Mouse (Mus musculus) liver, embryonic 14.5 days (tissue): Measurements from ENCODE around the gene Zic5.

ENCODE experiments used
- CTCF ChIP-seq: IDR thresholded peaks from 2 replicates; pipeline ENCODE4 v1.5.1; 2016; ENCODE audit warnings: antibody characterized with exemption, low read depth, control low read depth
- EP300 ChIP-seq: IDR thresholded peaks from 2 replicates; pipeline ENCODE4 v1.6.1; 2016; ENCODE audit warnings: antibody characterized with exemption, low read depth

DNA sequence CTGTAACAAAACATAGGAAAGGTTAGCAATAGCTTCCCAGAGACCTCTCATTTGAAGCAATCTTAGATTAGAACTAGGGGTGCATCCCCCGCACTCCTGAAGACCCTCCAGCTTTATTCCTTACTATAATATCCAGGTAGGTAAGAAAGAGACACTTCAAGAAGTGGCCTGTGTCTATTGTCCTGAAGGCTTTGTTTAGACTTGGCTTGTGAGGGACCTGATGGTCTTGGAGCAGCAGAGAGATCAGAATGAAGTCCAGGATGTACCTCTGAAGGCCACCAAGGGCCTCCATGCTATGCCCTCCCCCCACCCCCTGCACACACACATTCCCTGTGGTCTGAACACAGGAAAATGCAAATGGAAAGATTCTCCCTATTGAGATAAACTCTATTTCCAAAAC, 5.7 kb downstream of the Zic5 start:
- no peak for TF ChIP-seq CTCF
- TF ChIP-seq EP300: no peak
